Mouse (Mus musculus) liver, embryonic 14.5 days (tissue): ENCODE results near the gene Sag.

Source experiments
- CTCF ChIP-seq: IDR thresholded peaks from 2 replicates; pipeline ENCODE4 v1.5.1; 2016; ENCODE audit warnings: antibody characterized with exemption, low read depth, control low read depth
- EP300 ChIP-seq: IDR thresholded peaks from 2 replicates; pipeline ENCODE4 v1.6.1; 2016; ENCODE audit warnings: antibody characterized with exemption, low read depth

GRCm38 (mm10) chr1:87871546-87871945 is 68.1 kb downstream of the Sag start:
- TF ChIP-seq CTCF (no peak), EP300 (no peak)
